ENCODE assay signal across 7 mouse cellular contexts in the genomic region with DNA sequence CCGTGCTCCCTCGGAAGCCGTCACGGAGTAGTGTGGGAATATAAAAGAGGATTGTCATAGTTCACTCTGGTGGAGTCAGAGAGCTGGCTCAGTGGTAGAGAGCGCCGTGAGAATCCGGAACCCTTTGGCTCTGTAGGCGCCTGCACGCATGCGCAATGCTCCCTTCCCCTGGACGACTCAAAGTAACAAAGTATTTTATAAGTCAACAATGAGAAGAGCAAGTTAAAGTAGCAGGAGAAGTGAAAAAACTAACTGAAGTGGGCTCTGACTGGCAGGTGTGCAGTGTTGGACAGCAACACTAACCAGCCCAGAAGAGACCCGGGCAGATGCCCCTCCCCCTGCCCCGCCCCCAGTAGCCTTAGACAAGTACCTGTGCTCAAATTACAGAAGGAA. TPM values are rescaled to one million over a fixed set of nuclear protein-coding genes. Genes with fewer than 3 reads are reported as not detected.
DNase-seq lines count a peak whose midpoint lies in the region; ATAC-seq and TF ChIP-seq lines count a peak whose summit lies in the region.

No protein-coding gene starts in this region.

- H3K27me3 ChIP-seq in heart, adult 2 months (ENCODE audit: control insufficient read depth, insufficient read depth, low read length) = no peaks in the 10 kb centered on the region
- no peaks in the 10 kb centered on the region for H3K27me3 ChIP-seq in limb, embryonic 11.5 days (ENCODE audit: control insufficient read depth, insufficient read depth, low read length)
- H3K27me3 ChIP-seq in midbrain, embryonic 14.5 days (ENCODE audit: control insufficient read depth, insufficient read depth, low read length) = no peaks in the 10 kb centered on the region

- H3K27ac ChIP-seq in heart, adult 2 months = no peak overlapping the region; the same call in 1 of the 2 replicates
- H3K27ac ChIP-seq in limb, embryonic 11.5 days (replicated peaks; ENCODE audit: low read depth, low read length) = no peak overlapping the region; the same call in 1 of the 2 replicates
- 0 out of 2 replicates have a peak overlapping the region, but pooled peaks have one; percentile 39 for H3K27ac ChIP-seq in midbrain, embryonic 14.5 days (replicated peaks; ENCODE audit: low read depth, low read length)

- H3K9me3 ChIP-seq in limb, embryonic 11.5 days (ENCODE audit: control insufficient read depth, low read length) = no peaks in the 10 kb centered on the region
- H3K9me3 ChIP-seq in midbrain, embryonic 14.5 days (ENCODE audit: control insufficient read depth, low read length) = no peaks in the 10 kb centered on the region

- no peak overlapping the region for H3K9ac ChIP-seq in heart, adult 2 months (ENCODE audit: low read depth, low read length)
- no peak overlapping the region; the same call in 1 of the 2 replicates for H3K9ac ChIP-seq in limb, embryonic 11.5 days (ENCODE audit: low read length)
- peak overlapping the region; percentile 31 for H3K9ac ChIP-seq in midbrain, embryonic 14.5 days (replicated peaks; ENCODE audit: low read length)

- no peaks in the 10 kb centered on the region for H3K4me1 ChIP-seq in heart, adult 2 months (ENCODE audit: control insufficient read depth, insufficient read depth, low read length)
- 0 out of 2 replicates have a peak, but pooled peaks cover 8% of the 10 kb centered on the region for H3K4me1 ChIP-seq in limb, embryonic 11.5 days (ENCODE audit: control insufficient read depth, insufficient read depth, low read length)
- H3K4me1 ChIP-seq in midbrain, embryonic 14.5 days (ENCODE audit: control insufficient read depth, insufficient read depth, low read length) = 0 out of 2 replicates have a peak, but pooled peaks cover 3% of the 10 kb centered on the region

- WGBS in heart, adult 2 months = 23% methylated on average over 13 of the region's 13 CpGs
- 20% methylated on average over 13 of the region's 13 CpGs for WGBS in limb, embryonic 11.5 days
- 9% methylated on average over 13 of the region's 13 CpGs for WGBS in midbrain, embryonic 14.5 days

- no peaks in the 10 kb centered on the region for H3K36me3 ChIP-seq in heart, adult 2 months (ENCODE audit: control insufficient read depth, insufficient read depth, low read length)
- no peaks in the 10 kb centered on the region for H3K36me3 ChIP-seq in limb, embryonic 11.5 days (ENCODE audit: control insufficient read depth, insufficient read depth, low read length)
- no peaks in the 10 kb centered on the region for H3K36me3 ChIP-seq in midbrain, embryonic 14.5 days (ENCODE audit: control insufficient read depth, insufficient read depth, low read length)

- H3K4me3 ChIP-seq in heart, adult 2 months = peak overlapping the region; percentile 47
- peak overlapping the region; percentile 16; the same call in 1 of the 2 replicates for H3K4me3 ChIP-seq in limb, embryonic 11.5 days (ENCODE audit: low read depth, low read length)
- peak overlapping the region; percentile 29 for H3K4me3 ChIP-seq in midbrain, embryonic 14.5 days (replicated peaks; ENCODE audit: low read depth, low read length)

- ATAC-seq in limb, embryonic 11.5 days (ENCODE audit: insufficient number of reproducible peaks, low FRiP score, low TSS enrichment, low read depth) = no peak
- no peak for ATAC-seq in midbrain, embryonic 14.5 days (ENCODE audit: low FRiP score, low TSS enrichment)

- TF ChIP-seq POLR2A in heart, adult 2 months (IDR thresholded peaks at IDR 0.05; ENCODE audit: insufficient read depth, low read depth, low read length) = no peak

- H3K79me2 ChIP-seq in heart, adult 2 months (replicated peaks; ENCODE audit: control insufficient read depth, insufficient read depth, low read length) = no peaks in the 10 kb centered on the region

- TF ChIP-seq CTCF in heart, adult 2 months (IDR thresholded peaks at IDR 0.05) = no peak

- TF ChIP-seq EP300 in heart, adult 2 months (IDR thresholded peaks at IDR 0.05; ENCODE audit: insufficient read depth, low read depth, low read length) = no peak

- DNase-seq in adrenal gland, postnatal 25 days = peak; percentile 76
- DNase-seq in embryo, embryonic 9.5 days (ENCODE audit: extremely low spot score) = peak; percentile 58
- peak; percentile 54 to 63 for DNase-seq in heart, adult 2 months
- peak; percentile 73 to 86 for DNase-seq in kidney, adult 8-10 months
- peak; percentile 75 for DNase-seq in limb, embryonic 11.5 days (ENCODE audit: low spot score)
- DNase-seq in midbrain, embryonic 14.5 days = peak; percentile 89
- peak; percentile 45 to 53 for DNase-seq in spleen, postnatal 14 days (ENCODE audit: low spot score in 2 of 2)

- H3K4me2 ChIP-seq in limb, embryonic 11.5 days (ENCODE audit: low read depth, severe bottlenecking) = peak overlapping the region; percentile 45
- peak overlapping the region; percentile 53 for H3K4me2 ChIP-seq in midbrain, embryonic 14.5 days (ENCODE audit: low read length)

- intact Hi-C loops in heart, adult 2 months (cut with DNase I) = no loop called here

RNA-seq across cellular contexts. Expression of a gene that starts 31.5 kb away (rescaled TPM):
- 102 and 142 TPM in 2 replicates for total RNA-seq in adrenal gland, postnatal 25 days (2021)
- total RNA-seq in heart, adult 2 months (2021) = 100 to 1,000 TPM; 146 to 164 TPM
- polyA plus RNA-seq in heart, adult 2 months (2012; rRNA removed) = 65.7 and 118 TPM in 2 replicates
- 231 and 232 TPM in 2 replicates for polyA plus RNA-seq in limb, embryonic 11.5 days (2014; fragmentation: Nextera tagmentation; extraction: Ambion mirVana)
- 160 and 162 TPM in 2 replicates for polyA plus RNA-seq in midbrain, embryonic 14.5 days (2014; fragmentation: Nextera tagmentation; extraction: Ambion mirVana)

RNA-seq across cellular contexts. Expression of a gene that starts 34.0 kb away (rescaled TPM):
- total RNA-seq in adrenal gland, postnatal 25 days (2021) = 0.33 and 0.64 TPM in 2 replicates
- total RNA-seq in heart, adult 2 months (2021) = 1 to 10 TPM in 1 of 2 experiments, under 1 TPM in 1; 0.97 to 1.2 TPM
- 0.45 and 1.00 TPM in 2 replicates for polyA plus RNA-seq in heart, adult 2 months (2012; rRNA removed)
- polyA plus RNA-seq in limb, embryonic 11.5 days (2014; fragmentation: Nextera tagmentation; extraction: Ambion mirVana) = 0.60 and 0.67 TPM in 2 replicates
- 2.1 and 2.4 TPM in 2 replicates for polyA plus RNA-seq in midbrain, embryonic 14.5 days (2014; fragmentation: Nextera tagmentation; extraction: Ambion mirVana)
